Mouse (Mus musculus) erythroblast, embryonic 14.5 days (primary cell): ENCODE data around the gene Vegfc.

ENCODE experiments used
- GATA1 ChIP-seq: IDR thresholded peaks from 2 replicates; pipeline ENCODE4 v1.6.1; 2012; ENCODE audit warnings: low read length, inconsistent platforms, mixed read lengths
- TAL1 ChIP-seq: IDR thresholded peaks from 3 replicates; pipeline ENCODE4 v1.6.1; 2012; ENCODE audit warnings: low read length, inconsistent platforms, mixed read lengths

- TF ChIP-seq GATA1 (no peak), TAL1 (no peak)
Observed at GRCm38 (mm10) chr8:54079001-54079400, 1.6 kb downstream of the Vegfc start.
